ENCODE assay signal across 8 mouse cellular contexts in genomic region chr11:88395076-88395990, GRCm38 (mm10).
DNase-seq lines count a peak whose midpoint lies in the region; ATAC-seq and TF ChIP-seq lines count a peak whose summit lies in the region.
"Had no signal": no experiment of that assay in that cellular context is flagged by ENCODE, and none has a peak within 500 bp of the region (broad histone marks: within the 10 kb centered on the region; RNA-seq: fewer than 3 reads in every experiment).

No protein-coding gene starts in this region.

- H3K36me3 ChIP-seq in liver, adult 2 months (ENCODE audit: control insufficient read depth, insufficient read depth, low read length) = no peaks in the 10 kb centered on the region
- H3K36me3 ChIP-seq in liver, embryonic 11.5 days (ENCODE audit: control insufficient read depth, insufficient read depth, low read length) = no peaks in the 10 kb centered on the region
- H3K36me3 ChIP-seq in forebrain, embryonic 13.5 days (ENCODE audit: poor library complexity, severe bottlenecking) = peaks cover 1% of the 10 kb centered on the region; the same call in 1 of the 2 replicates
- H3K36me3 ChIP-seq in stomach, postnatal 0 days (ENCODE audit: control insufficient read depth, insufficient read depth, low read length) = no peaks in the 10 kb centered on the region

- no peak overlapping the region for H3K27ac ChIP-seq in liver, adult 2 months (replicated peaks; ENCODE audit: insufficient read depth, low read depth, low read length)
- no peak overlapping the region for H3K27ac ChIP-seq in liver, embryonic 11.5 days (ENCODE audit: low read depth, low read length)
- peak overlapping the region; percentile 78 for H3K27ac ChIP-seq in forebrain, embryonic 13.5 days
- H3K27ac ChIP-seq in stomach, postnatal 0 days (replicated peaks) = peak overlapping the region; percentile 63
- H3K27ac ChIP-seq: left cerebral cortex, adult 2 months had no signal

- peaks cover 2% of the 10 kb centered on the region for H3K4me1 ChIP-seq in liver, adult 2 months (ENCODE audit: control insufficient read depth, insufficient read depth, low read length)
- H3K4me1 ChIP-seq in liver, embryonic 11.5 days (replicated peaks; ENCODE audit: control insufficient read depth, insufficient read depth, low read length) = no peaks in the 10 kb centered on the region
- H3K4me1 ChIP-seq in forebrain, embryonic 13.5 days = peaks cover 62% of the 10 kb centered on the region
- H3K4me1 ChIP-seq in stomach, postnatal 0 days (replicated peaks; ENCODE audit: control insufficient read depth, insufficient read depth) = peaks cover 6% of the 10 kb centered on the region

- TF ChIP-seq POLR2A in liver, adult 2 months (IDR thresholded peaks at IDR 0.05; ENCODE audit: extremely low read depth, insufficient read depth, low read length) = no peak

- no peak overlapping the region for H3K4me3 ChIP-seq in liver, adult 2 months (ENCODE audit: insufficient read depth, low read depth, low read length)
- H3K4me3 ChIP-seq in liver, embryonic 11.5 days (ENCODE audit: low read depth, low read length) = no peak overlapping the region
- H3K4me3 ChIP-seq in forebrain, embryonic 13.5 days = no peak overlapping the region
- H3K4me3 ChIP-seq in stomach, postnatal 0 days (ENCODE audit: low read depth, low read length) = no peak overlapping the region
- H3K4me3 ChIP-seq: left cerebral cortex, adult 2 months had no signal

- H3K9ac ChIP-seq in liver, adult 2 months (ENCODE audit: low read depth, low read length) = no peak overlapping the region
- no peak overlapping the region for H3K9ac ChIP-seq in liver, embryonic 11.5 days (ENCODE audit: low read depth, low read length)
- 0 out of 2 replicates have a peak overlapping the region, but pooled peaks have one; percentile 8 for H3K9ac ChIP-seq in forebrain, embryonic 13.5 days
- H3K9ac ChIP-seq in stomach, postnatal 0 days (ENCODE audit: low read length) = peak overlapping the region; percentile 31; the same call in 1 of the 2 replicates

- no peak for ATAC-seq in liver, embryonic 11.5 days (replicated peaks; ENCODE audit: low FRiP score)
- no peak for ATAC-seq in forebrain, embryonic 13.5 days
- no peak for ATAC-seq in stomach, postnatal 0 days (ENCODE audit: low FRiP score, low TSS enrichment)
- no peak for ATAC-seq in megakaryocyte progenitor cell, adult 5-6 weeks (replicated peaks; ENCODE audit: poor library complexity)

- H3K27me3 ChIP-seq in liver, adult 2 months (ENCODE audit: control insufficient read depth, insufficient read depth, low read length) = 0 out of 2 replicates have a peak, but pooled peaks cover 2% of the 10 kb centered on the region
- H3K27me3 ChIP-seq in liver, embryonic 11.5 days (replicated peaks; ENCODE audit: control insufficient read depth, insufficient read depth, low read length) = no peaks in the 10 kb centered on the region
- no peaks in the 10 kb centered on the region for H3K27me3 ChIP-seq in forebrain, embryonic 13.5 days
- H3K27me3 ChIP-seq in stomach, postnatal 0 days (ENCODE audit: control insufficient read depth, insufficient read depth, low read length) = no peaks in the 10 kb centered on the region

- H3K9me3 ChIP-seq in liver, embryonic 11.5 days (ENCODE audit: control insufficient read depth, low read length) = no peaks in the 10 kb centered on the region
- no peaks in the 10 kb centered on the region for H3K9me3 ChIP-seq in forebrain, embryonic 13.5 days (replicated peaks)
- no peaks in the 10 kb centered on the region for H3K9me3 ChIP-seq in stomach, postnatal 0 days (ENCODE audit: control insufficient read depth, low read length)

- 76% methylated on average over 8 of the region's 8 CpGs for WGBS in liver, adult 2 months
- WGBS in liver, embryonic 11.5 days = 82% methylated on average over 8 of the region's 8 CpGs
- 76% methylated on average over 8 of the region's 8 CpGs for WGBS in forebrain, embryonic 13.5 days
- WGBS in stomach, postnatal 0 days = 71% methylated on average over 8 of the region's 8 CpGs

- no peak overlapping the region for H3K4me2 ChIP-seq in liver, embryonic 11.5 days
- H3K4me2 ChIP-seq in forebrain, embryonic 13.5 days = no peak overlapping the region
- no peak overlapping the region for H3K4me2 ChIP-seq in stomach, postnatal 0 days (replicated peaks; ENCODE audit: low read depth)

- DNase-seq in liver, adult 2 months (ENCODE audit: extremely low read depth, low read depth, low spot score) = peak; percentile 29
- no peak for DNase-seq in liver, embryonic 11.5 days (ENCODE audit: low spot score)
- peak; percentile 23 to 34 for DNase-seq in kidney, postnatal 36 days
- no peak for DNase-seq in stomach, postnatal 0 days (ENCODE audit: low spot score)
- no peak for DNase-seq in spleen, adult 12 weeks (ENCODE audit: low spot score)

- no peak for TF ChIP-seq EP300 in stomach, postnatal 0 days (optimal IDR thresholded peaks at IDR 0.05)

- no peak for TF ChIP-seq CTCF in liver, adult 2 months (IDR thresholded peaks at IDR 0.05; ENCODE audit: low read depth, low read length)
- no peak for TF ChIP-seq CTCF in stomach, postnatal 0 days (IDR thresholded peaks at IDR 0.05; ENCODE audit: low read depth)

- no peaks in the 10 kb centered on the region for H3K79me2 ChIP-seq in liver, adult 2 months (ENCODE audit: control insufficient read depth, insufficient read depth, low read length)

Comparison
In these comparisons a context has a peak if more than half of its experiments do, and no peak if none do; other contexts are left out.
1. DNase-seq: peak in liver, adult 2 months (single experiment) and kidney, postnatal 36 days (2 of 2); none in liver, embryonic 11.5 days (single experiment), stomach, postnatal 0 days (single experiment) and spleen, adult 12 weeks (single experiment).
2. H3K27ac ChIP-seq: peak in forebrain, embryonic 13.5 days (single experiment) and stomach, postnatal 0 days (single experiment); none in liver, adult 2 months (single experiment) and liver, embryonic 11.5 days (single experiment).
3. H3K9ac ChIP-seq: peak in forebrain, embryonic 13.5 days (single experiment) and stomach, postnatal 0 days (single experiment); none in liver, adult 2 months (single experiment) and liver, embryonic 11.5 days (single experiment).